In the genomic region with DNA sequence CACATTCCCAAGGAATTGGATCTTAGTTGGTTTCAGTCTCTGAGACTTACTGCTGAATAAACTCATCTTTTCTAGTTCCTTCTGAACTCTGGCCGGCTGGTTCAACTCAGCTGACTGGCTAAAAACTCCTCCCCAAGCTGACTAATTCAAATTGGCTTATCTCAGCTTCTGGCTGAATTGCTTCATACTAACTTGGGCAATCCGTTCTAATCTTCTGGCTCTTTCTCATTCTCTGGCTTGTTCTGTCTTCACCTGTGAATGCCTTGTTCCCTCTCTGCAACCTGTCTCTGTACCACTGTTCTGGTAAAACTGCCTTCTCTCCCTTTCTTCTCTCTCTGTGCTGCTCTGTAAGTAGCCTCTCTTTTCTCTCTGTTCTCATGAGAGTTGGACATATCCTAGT, we compare ENCODE assay signal across 19 mouse cellular contexts. TPM values are rescaled to one million over a fixed set of nuclear protein-coding genes. Genes with fewer than 3 reads are reported as not detected.
A peak's percentile ranks its signal among the peaks of the same experiment; 100 is the strongest.
DNase-seq lines count a peak whose midpoint lies in the region; ATAC-seq and TF ChIP-seq lines count a peak whose summit lies in the region.
"Had no signal": no experiment of that assay in that cellular context is flagged by ENCODE, and none has a peak within 500 bp of the region (broad histone marks: within the 10 kb centered on the region; RNA-seq: fewer than 3 reads in every experiment).

No protein-coding gene starts in this region.

- H3K27ac ChIP-seq in liver, embryonic 15.5 days (replicated peaks) = peak overlapping the region; percentile 78
- no peak overlapping the region for H3K27ac ChIP-seq in heart, adult 2 months
- H3K27ac ChIP-seq in hindbrain, embryonic 16.5 days (ENCODE audit: low read depth, low read length) = no peak overlapping the region
- H3K27ac ChIP-seq: embryonic facial prominence, embryonic 13.5 days; forebrain, embryonic 10.5 days; limb, embryonic 10.5 days; lung, embryonic 15.5 days had no signal

- TF ChIP-seq CTCF in heart, adult 2 months (IDR thresholded peaks at IDR 0.05) = no peak

- H3K79me2 ChIP-seq in heart, adult 2 months (replicated peaks; ENCODE audit: control insufficient read depth, insufficient read depth, low read length) = no peaks in the 10 kb centered on the region

- H3K4me2 ChIP-seq in liver, embryonic 15.5 days = peak overlapping the region; percentile 73
- no peak overlapping the region for H3K4me2 ChIP-seq in hindbrain, embryonic 16.5 days (ENCODE audit: low read length)
- H3K4me2 ChIP-seq: embryonic facial prominence, embryonic 13.5 days; heart, embryonic 11.5 days; lung, embryonic 15.5 days had no signal

- peak; percentile 55 for DNase-seq in 3134 (ENCODE audit: extremely low read depth, insufficient read length, low spot score)
- peak; percentile 54 for DNase-seq in NIH3T3 (ENCODE audit: low read depth)
- DNase-seq in heart, adult 2 months = no peak
- DNase-seq: cerebellum, adult 2 months; gastrocnemius, postnatal 14 days; heart, postnatal 14 days; right cerebral cortex, adult 18-20 months; thymus, adult 18-20 months had no signal

- 0 out of 2 replicates have a peak overlapping the region, but pooled peaks have one; percentile 30 for H3K9ac ChIP-seq in liver, embryonic 15.5 days
- H3K9ac ChIP-seq in heart, adult 2 months (ENCODE audit: low read depth, low read length) = no peak overlapping the region
- no peak overlapping the region for H3K9ac ChIP-seq in hindbrain, embryonic 16.5 days (ENCODE audit: low read depth, low read length)
- H3K9ac ChIP-seq: embryonic facial prominence, embryonic 13.5 days; lung, embryonic 15.5 days had no signal

- no peak for TF ChIP-seq POLR2A in heart, adult 2 months (IDR thresholded peaks at IDR 0.05; ENCODE audit: insufficient read depth, low read depth, low read length)

- H3K27me3 ChIP-seq in erythroblast, embryonic 14.5 days (ENCODE audit: control insufficient read depth) = no peaks in the 10 kb centered on the region
- H3K27me3 ChIP-seq in liver, embryonic 15.5 days = no peaks in the 10 kb centered on the region
- H3K27me3 ChIP-seq in heart, adult 2 months (ENCODE audit: control insufficient read depth, insufficient read depth, low read length) = no peaks in the 10 kb centered on the region
- no peaks in the 10 kb centered on the region for H3K27me3 ChIP-seq in hindbrain, embryonic 16.5 days (replicated peaks; ENCODE audit: control insufficient read depth, insufficient read depth, low read length)
- H3K27me3 ChIP-seq: embryonic facial prominence, embryonic 13.5 days; lung, embryonic 15.5 days had no signal

- H3K4me1 ChIP-seq in erythroblast, embryonic 14.5 days (ENCODE audit: control insufficient read depth) = peaks cover 73% of the 10 kb centered on the region
- H3K4me1 ChIP-seq in liver, embryonic 15.5 days (replicated peaks) = peaks cover 69% of the 10 kb centered on the region
- peaks cover 5% of the 10 kb centered on the region for H3K4me1 ChIP-seq in heart, adult 2 months (ENCODE audit: control insufficient read depth, insufficient read depth, low read length)
- peaks cover 27% of the 10 kb centered on the region for H3K4me1 ChIP-seq in hindbrain, embryonic 16.5 days (ENCODE audit: control insufficient read depth, insufficient read depth, low read depth, low read length)

- WGBS in liver, embryonic 15.5 days (ENCODE audit: insufficient replicate concordance) = 30% methylated on average over 2 of the region's 2 CpGs
- WGBS in heart, adult 2 months = 53% methylated on average over 2 of the region's 2 CpGs
- 92% methylated on average over 2 of the region's 2 CpGs for WGBS in hindbrain, embryonic 16.5 days

- H3K9me3 ChIP-seq in erythroblast, embryonic 14.5 days (ENCODE audit: control insufficient read depth, low read length) = 0 out of 2 replicates have a peak, but pooled peaks cover 3% of the 10 kb centered on the region
- H3K9me3 ChIP-seq in liver, embryonic 15.5 days (replicated peaks) = no peaks in the 10 kb centered on the region
- H3K9me3 ChIP-seq in hindbrain, embryonic 16.5 days (ENCODE audit: control insufficient read depth, low read length) = no peaks in the 10 kb centered on the region
- H3K9me3 ChIP-seq: embryonic facial prominence, embryonic 13.5 days; forebrain, embryonic 10.5 days; limb, embryonic 10.5 days; lung, embryonic 15.5 days had no signal

- H3K36me3 ChIP-seq in erythroblast, embryonic 14.5 days (ENCODE audit: control insufficient read depth) = peaks cover 47% of the 10 kb centered on the region
- peaks cover 22% of the 10 kb centered on the region for H3K36me3 ChIP-seq in liver, embryonic 15.5 days (replicated peaks)
- H3K36me3 ChIP-seq in heart, adult 2 months (ENCODE audit: control insufficient read depth, insufficient read depth, low read length) = no peaks in the 10 kb centered on the region
- no peaks in the 10 kb centered on the region for H3K36me3 ChIP-seq in hindbrain, embryonic 16.5 days (ENCODE audit: control insufficient read depth, insufficient read depth, low read length)

- ATAC-seq in erythroblast, adult 5-6 weeks (replicated peaks; ENCODE audit: low FRiP score, poor library complexity, severe bottlenecking) = no peak
- ATAC-seq in liver, embryonic 15.5 days (ENCODE audit: insufficient read depth) = no peak
- no peak for ATAC-seq in granulocyte monocyte progenitor cell, adult 5-6 weeks (replicated peaks; ENCODE audit: poor library complexity, severe bottlenecking)
- ATAC-seq in hindbrain, embryonic 16.5 days = no peak
- ATAC-seq: inflammation-experienced regulatory T-cells, adult 6 months had no signal

- peak overlapping the region; percentile 74 for H3K4me3 ChIP-seq in erythroblast, embryonic 14.5 days (replicated peaks)
- peak overlapping the region; percentile 37 for H3K4me3 ChIP-seq in liver, embryonic 15.5 days (replicated peaks)
- H3K4me3 ChIP-seq in heart, adult 2 months = no peak overlapping the region
- no peak overlapping the region for H3K4me3 ChIP-seq in hindbrain, embryonic 16.5 days (ENCODE audit: low read length)
- H3K4me3 ChIP-seq: embryonic facial prominence, embryonic 13.5 days; forebrain, embryonic 10.5 days; limb, embryonic 10.5 days; lung, embryonic 15.5 days had no signal

- intact Hi-C loops in heart, adult 2 months (cut with DNase I) = no loop called here

- no peak for TF ChIP-seq EP300 in heart, adult 2 months (IDR thresholded peaks at IDR 0.05; ENCODE audit: insufficient read depth, low read depth, low read length)

RNA-seq across cellular contexts. Expression of gene Kmt5a, which starts 2.9 kb away (rescaled TPM):
- polyA plus RNA-seq in erythroblast, embryonic 14.5 days (2012) = 34.4 and 36.1 TPM in 2 replicates
- total RNA-seq in erythroblast, adult 5-6 weeks (2015; ENCODE audit: low replicate concordance) = 89.3 and 92.4 TPM in 2 replicates
- 105 and 107 TPM in 2 replicates for total RNA-seq in erythroblast, adult 5-6 weeks (2017; ENCODE audit: low replicate concordance)
- 60.1 and 67.9 TPM in 2 replicates for polyA plus RNA-seq in liver, embryonic 15.5 days (2015; fragmentation: Nextera tagmentation; extraction: Ambion mirVana)
- total RNA-seq in heart, adult 2 months (2021) = 100 to 1,000 TPM; 191 to 210 TPM
- polyA plus RNA-seq in heart, adult 2 months (2012; rRNA removed) = 136 and 162 TPM in 2 replicates
- 210 and 216 TPM in 2 replicates for total RNA-seq in granulocyte monocyte progenitor cell, adult 5-6 weeks (2014; fragmentation: Nextera tagmentation)
- 112 and 163 TPM in 2 replicates for total RNA-seq in granulocyte monocyte progenitor cell, adult 5-6 weeks (2017)
- 12.0 and 14.6 TPM in 2 replicates for polyA plus RNA-seq in hindbrain, embryonic 16.5 days (2015; fragmentation: Nextera tagmentation; extraction: Ambion mirVana)

RNA-seq across cellular contexts. Expression of gene Sbno1, which starts 16.8 kb away (rescaled TPM):
- polyA plus RNA-seq in erythroblast, embryonic 14.5 days (2012) = 0.28 and 0.32 TPM in 2 replicates
- total RNA-seq in erythroblast, adult 5-6 weeks (2015; ENCODE audit: low replicate concordance) = 23.4 and 29.4 TPM in 2 replicates
- total RNA-seq in erythroblast, adult 5-6 weeks (2017; ENCODE audit: low replicate concordance) = 30.7 and 71.1 TPM in 2 replicates
- polyA plus RNA-seq in liver, embryonic 15.5 days (2015; fragmentation: Nextera tagmentation; extraction: Ambion mirVana) = 35.0 and 35.3 TPM in 2 replicates
- 10 to 100 TPM; 58.8 to 62.9 TPM for total RNA-seq in heart, adult 2 months (2021)
- polyA plus RNA-seq in heart, adult 2 months (2012; rRNA removed) = 11.3 and 18.5 TPM in 2 replicates
- 130 and 135 TPM in 2 replicates for total RNA-seq in granulocyte monocyte progenitor cell, adult 5-6 weeks (2014; fragmentation: Nextera tagmentation)
- total RNA-seq in granulocyte monocyte progenitor cell, adult 5-6 weeks (2017) = 167 and 174 TPM in 2 replicates
- 83.6 and 84.3 TPM in 2 replicates for polyA plus RNA-seq in hindbrain, embryonic 16.5 days (2015; fragmentation: Nextera tagmentation; extraction: Ambion mirVana)

RNA-seq across cellular contexts. Expression of gene Rilpl2, which starts 35.5 kb away (rescaled TPM):
- polyA plus RNA-seq in erythroblast, embryonic 14.5 days (2012) = 0.32 and 0.34 TPM in 2 replicates
- total RNA-seq in erythroblast, adult 5-6 weeks (2015; ENCODE audit: low replicate concordance) = 9.4 and 19.0 TPM in 2 replicates
- 13.1 and 13.4 TPM in 2 replicates for total RNA-seq in erythroblast, adult 5-6 weeks (2017; ENCODE audit: low replicate concordance)
- polyA plus RNA-seq in liver, embryonic 15.5 days (2015; fragmentation: Nextera tagmentation; extraction: Ambion mirVana) = 8.9 and 9.5 TPM in 2 replicates
- 1 to 10 TPM; 6.8 to 9.1 TPM for total RNA-seq in heart, adult 2 months (2021)
- polyA plus RNA-seq in heart, adult 2 months (2012; rRNA removed) = 6.9 and 8.4 TPM in 2 replicates
- 51.9 and 68.3 TPM in 2 replicates for total RNA-seq in granulocyte monocyte progenitor cell, adult 5-6 weeks (2014; fragmentation: Nextera tagmentation)
- total RNA-seq in granulocyte monocyte progenitor cell, adult 5-6 weeks (2017) = 40.5 and 61.8 TPM in 2 replicates
- polyA plus RNA-seq in hindbrain, embryonic 16.5 days (2015; fragmentation: Nextera tagmentation; extraction: Ambion mirVana) = 28.5 and 31.8 TPM in 2 replicates

RNA-seq across cellular contexts. Expression of gene Snrnp35, which starts 40.3 kb away (rescaled TPM):
- 2.7 and 3.2 TPM in 2 replicates for polyA plus RNA-seq in erythroblast, embryonic 14.5 days (2012)
- 3.8 TPM in 1 of 2 replicates, not detected in the other for total RNA-seq in erythroblast, adult 5-6 weeks (2015; ENCODE audit: low replicate concordance)
- 6.0 and 6.8 TPM in 2 replicates for total RNA-seq in erythroblast, adult 5-6 weeks (2017; ENCODE audit: low replicate concordance)
- polyA plus RNA-seq in liver, embryonic 15.5 days (2015; fragmentation: Nextera tagmentation; extraction: Ambion mirVana) = 10.5 and 10.8 TPM in 2 replicates
- total RNA-seq in heart, adult 2 months (2021) = 10 to 100 TPM; 10.5 to 14.5 TPM
- 2.4 and 4.5 TPM in 2 replicates for polyA plus RNA-seq in heart, adult 2 months (2012; rRNA removed)
- total RNA-seq in granulocyte monocyte progenitor cell, adult 5-6 weeks (2014; fragmentation: Nextera tagmentation) = 9.1 and 12.3 TPM in 2 replicates
- 11.8 and 11.9 TPM in 2 replicates for total RNA-seq in granulocyte monocyte progenitor cell, adult 5-6 weeks (2017)
- 19.6 and 21.9 TPM in 2 replicates for polyA plus RNA-seq in hindbrain, embryonic 16.5 days (2015; fragmentation: Nextera tagmentation; extraction: Ambion mirVana)

Comparison
In these comparisons a context has a peak if more than half of its experiments do, and no peak if none do; other contexts are left out.
1. H3K4me3 ChIP-seq: peak in erythroblast, embryonic 14.5 days (single experiment) and liver, embryonic 15.5 days (single experiment); none in heart, adult 2 months (single experiment) and hindbrain, embryonic 16.5 days (single experiment).
2. DNase-seq: peak in 3134 (single experiment) and NIH3T3 (single experiment); none in heart, adult 2 months (0 of 2).